Mouse (Mus musculus) myocyte (in vitro differentiated cells): ENCODE measurements around the gene Tstd2.

Experiments
- MYOD1 ChIP-seq, 3 experiments: IDR thresholded peaks; one replicate each; pipeline ENCODE4 v1.6.1; 2011; ENCODE audit warnings: control low read depth in 2 of 3, low read depth in 2 of 3, mild to moderate bottlenecking in 2 of 3, moderate library complexity in 1 of 3; ENCODE audit not compliant: insufficient read length in 2 of 3, control insufficient read depth in 1 of 3
- POLR2A ChIP-seq: IDR thresholded peaks from one replicate; pipeline ENCODE4 v1.6.1; 2011; ENCODE audit warnings: low read depth, mild to moderate bottlenecking, control low read depth, moderate library complexity; ENCODE audit not compliant: insufficient read length
- TCF12 ChIP-seq: IDR thresholded peaks from one replicate; pipeline ENCODE4 v1.6.1; 2011; ENCODE audit warnings: mild to moderate bottlenecking, control low read depth; ENCODE audit not compliant: poor library complexity, insufficient read depth, severe bottlenecking
- USF1 ChIP-seq: IDR thresholded peaks from one replicate; pipeline ENCODE4 v1.6.1; 2011; ENCODE audit warnings: low read depth, mild to moderate bottlenecking, control low read depth, moderate library complexity

DNA sequence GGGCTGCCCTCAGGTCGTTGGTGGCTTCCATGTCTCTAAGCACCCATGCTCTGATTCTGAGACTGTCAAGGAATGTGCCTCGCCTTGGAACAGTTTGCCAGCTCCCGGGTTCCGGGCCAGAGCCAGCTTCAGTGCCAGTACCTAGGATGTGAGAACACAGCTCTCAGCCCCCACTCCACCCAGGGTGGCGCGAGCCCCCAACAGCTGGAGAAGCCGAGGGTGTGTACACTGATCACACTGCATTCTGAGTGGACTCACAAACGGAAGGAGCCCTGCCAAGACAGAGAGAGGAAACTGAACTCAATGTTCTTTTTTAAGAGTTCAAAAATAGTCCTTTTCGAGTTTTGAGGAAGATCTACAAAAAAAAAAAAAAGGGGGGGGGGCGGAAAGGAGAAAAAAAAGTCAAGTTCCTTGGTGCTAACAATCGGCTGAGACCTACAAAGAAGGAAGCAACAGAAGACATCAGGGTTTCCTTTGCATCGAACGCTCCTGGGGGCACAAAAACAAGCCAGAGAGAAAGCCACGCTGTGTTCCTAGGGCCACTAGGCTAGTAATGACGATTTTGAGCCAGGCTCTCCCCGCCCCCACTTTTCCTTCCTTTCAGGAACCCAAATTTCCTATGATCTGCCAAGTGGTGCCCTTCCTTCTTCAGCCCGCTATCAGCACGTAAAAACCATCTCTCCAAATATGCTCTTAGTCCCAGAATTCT lies 51.6 kb downstream of the Tstd2 start:
- TF ChIP-seq USF1 (no peak), POLR2A (no peak), TCF12 (no peak), MYOD1 (IDR thresholded peaks at IDR 0.05; ENCODE audit: control insufficient read depth in 1 of 3, insufficient read length in 2 of 3, low read depth in 2 of 3) (no peak)
